Mouse (Mus musculus) heart, postnatal 0 days (tissue): ENCODE data around the gene Camk2n2. TPM values are rescaled to one million over a fixed set of nuclear protein-coding genes. Genes with fewer than 3 reads are reported as not detected.
A peak's percentile ranks its signal among the peaks of the same experiment; 100 is the strongest.
"Not testable (repeated sequence)": the region's sequence is repeated elsewhere in the genome, so short reads cannot be mapped to it uniquely, and the experiment has no call there.

Experiments
- ATAC-seq: fragments of 200-750 bp; cut with Nextera tagmentation; 2 replicates; pipeline ENCODE4 v1.8.0; 2017; ENCODE audit warnings: low read depth, moderate number of reproducible peaks, moderate library complexity; ENCODE audit not compliant: insufficient read depth
- DNase-seq: peaks from one replicate; pipeline ENCODE4 v3.0.0-alpha.2; 2016; ENCODE audit warnings: low spot score
- H3K27ac ChIP-seq: fragments of 300-500 bp; sonication (generic); 2 replicates; pipeline ENCODE4 v1.5.1; 2014; ENCODE audit warnings: low read depth, mild to moderate bottlenecking
- H3K27me3 ChIP-seq: fragments of 300-500 bp; sonication (generic); 2 replicates; pipeline ENCODE4 v1.6.1; 2014; ENCODE audit warnings: low read length, mixed read lengths; ENCODE audit not compliant: control insufficient read depth, insufficient read depth
- H3K36me3 ChIP-seq: fragments of 300-500 bp; sonication (generic); replicated peaks from 2 replicates; pipeline ENCODE4 v1.6.1; 2014; ENCODE audit warnings: low read length, mixed read lengths; ENCODE audit not compliant: control insufficient read depth, insufficient read depth
- H3K4me1 ChIP-seq: fragments of 300-500 bp; sonication (generic); 2 replicates; pipeline ENCODE4 v1.6.1; 2014; ENCODE audit warnings: antibody characterized with exemption; ENCODE audit not compliant: control insufficient read depth, insufficient read depth
- H3K4me2 ChIP-seq: fragments of 300-500 bp; sonication (generic); 2 replicates; pipeline ENCODE4 v1.6.1; 2014; ENCODE audit warnings: low read depth, mild to moderate bottlenecking, low read length, moderate library complexity
- H3K4me3 ChIP-seq: fragments of 300-500 bp; sonication (generic); 2 replicates; pipeline ENCODE4 v1.5.1; 2014; ENCODE audit warnings: low read depth, low read length
- H3K9ac ChIP-seq: fragments of 300-500 bp; sonication (generic); replicated peaks from 2 replicates; pipeline ENCODE4 v1.6.1; 2014; ENCODE audit warnings: low read depth, low read length, mixed read lengths
- H3K9me3 ChIP-seq: fragments of 300-500 bp; sonication (generic); replicated peaks from 2 replicates; pipeline ENCODE4 v1.6.1; 2016; ENCODE audit warnings: low read length; ENCODE audit not compliant: control insufficient read depth
- CTCF ChIP-seq: IDR thresholded peaks from 2 replicates; pipeline ENCODE4 v1.5.1; 2016; ENCODE audit warnings: antibody characterized with exemption, control low read depth, low read depth
- EP300 ChIP-seq: IDR thresholded peaks from 2 replicates; pipeline ENCODE4 v1.6.1; 2016; ENCODE audit warnings: antibody characterized with exemption, low read depth
- WGBS: fragments of 180-500 bp; shearing (Covaris S2); extraction: QIAGEN DNeasy Blood & Tissue Kit; methylation state at CpG from one replicate; pipeline ENCODE4 v1.1.7; 2014; 5-methylcytosine and 5-hydroxymethylcytosine counted together
- polyA plus RNA-seq: library from polyadenylated mRNA; unstranded; fragments of >200 nt; fragmentation: Nextera tagmentation; extraction: Ambion mirVana; gene quantifications from 2 replicates; pipeline ENCODE4 v1.2.1, GENCODE M21; 2015
- total RNA-seq: library from RNA; depleted of rRNA; stranded (reverse); fragments of >200 nt; gene quantifications from 2 replicates; pipeline ENCODE4 v1.2.3, GENCODE M21; 2014; ENCODE audit warnings: low replicate concordance; rRNA removed

Gene Camk2n2
- total RNA-seq (0.31 and 1.5 TPM in 2 replicates), polyA plus RNA-seq (0.34 and 0.49 TPM in 2 replicates)

DNA sequence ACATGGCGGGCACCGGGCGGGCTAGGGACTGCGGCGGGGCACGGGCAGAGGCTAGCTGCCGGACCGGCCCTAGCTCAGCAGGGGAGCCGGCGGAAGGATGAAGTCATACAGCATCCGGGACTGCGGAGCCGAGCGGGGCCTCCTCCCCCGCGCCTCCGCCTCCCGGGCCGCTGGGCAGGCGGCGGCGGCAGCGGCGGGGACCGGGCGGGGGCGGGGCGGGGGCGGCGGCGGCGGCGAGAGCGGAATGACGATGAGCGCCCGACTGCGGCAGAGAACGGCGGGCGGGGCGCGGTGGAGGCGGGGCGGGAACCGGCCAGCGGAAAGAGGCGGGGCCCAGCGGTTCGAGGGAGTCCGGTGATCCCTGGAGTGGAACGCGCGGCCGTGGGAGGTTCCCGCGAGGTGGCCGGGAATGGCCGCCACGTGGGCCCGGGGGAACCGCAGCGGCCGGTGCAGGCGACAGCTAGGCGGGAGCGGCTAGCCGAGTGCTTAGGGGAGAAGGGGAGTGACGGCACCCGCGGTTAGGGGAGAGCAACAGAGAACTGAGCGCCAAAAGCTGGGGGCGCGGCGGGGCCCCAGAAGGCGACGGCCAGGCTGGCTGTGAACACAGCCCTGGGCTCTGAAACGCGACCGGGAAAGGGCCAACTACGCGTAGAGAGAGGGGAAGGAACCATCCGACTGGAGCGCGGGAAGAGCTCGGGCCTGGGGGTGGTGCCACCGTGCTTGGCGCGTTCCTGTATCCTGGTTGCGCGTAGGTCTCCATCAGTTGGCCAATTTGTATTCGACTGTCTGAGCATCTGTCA is at the start of gene Camk2n2:
TSS of gene Camk2n2 (minus strand) at position 97 of the 800 bp plus-strand sequence.
- H3K9me3 ChIP-seq, result no peaks in the 10 kb centered on the region
- peak within 1 kb of the TSS; percentile 94 for H3K4me2 ChIP-seq
- ATAC-seq, result peak; percentile 47
- H3K27me3 ChIP-seq, result peaks cover 53% of the 10 kb centered on the region
- H3K4me1 ChIP-seq, result peaks cover 24% of the 10 kb centered on the region; the same call in 1 of the 2 replicates
- under 1% methylated on average over 83 of the region's 92 CpGs for WGBS
- peak within 1 kb of the TSS; percentile 12; the same call in 1 of the 2 replicates for H3K9ac ChIP-seq
- DNase-seq, result peak; percentile 5
- H3K27ac ChIP-seq, result peak within 1 kb of the TSS; percentile 2; the same call in 1 of the 2 replicates
- TF ChIP-seq EP300, result no peak
- TF ChIP-seq CTCF, result no peak
- no peaks in the 10 kb centered on the region for H3K36me3 ChIP-seq
- peak within 1 kb of the TSS; percentile 72 for H3K4me3 ChIP-seq

DNA sequence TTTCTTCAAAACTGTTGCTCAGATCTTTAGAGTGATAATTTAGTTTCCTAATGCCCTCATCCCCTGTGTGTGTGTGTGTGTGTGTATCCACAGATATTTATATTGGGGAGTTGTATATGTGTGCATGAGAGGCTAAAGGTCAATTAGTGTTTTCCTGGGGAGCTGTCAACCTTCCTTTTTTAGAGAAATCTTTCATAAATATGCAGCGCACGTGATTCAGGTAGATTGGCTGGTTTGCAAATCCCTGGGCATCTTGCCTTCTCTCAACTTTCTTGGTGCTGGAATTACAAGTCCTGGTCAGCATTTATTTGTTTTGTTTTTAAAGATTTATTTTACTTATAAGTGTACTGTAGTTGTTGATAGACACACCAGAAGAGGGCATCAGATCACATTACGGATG is 49.2 kb upstream of the Camk2n2 start:
- H3K36me3 ChIP-seq, result peaks cover 9% of the 10 kb centered on the region; the same call in 1 of the 2 replicates
- ATAC-seq (no peak), DNase-seq (no peak)
- no peak overlapping the region for H3K4me3 ChIP-seq
- H3K27ac ChIP-seq, result no peak overlapping the region
- H3K27me3 ChIP-seq, result no peaks in the 10 kb centered on the region
- peaks cover 16% of the 10 kb centered on the region for H3K4me1 ChIP-seq
- TF ChIP-seq CTCF, result no peak
- no peak for TF ChIP-seq EP300
- no peaks in the 10 kb centered on the region for H3K9me3 ChIP-seq
- WGBS, result 84% methylated on average over 3 of the region's 3 CpGs
- no peak overlapping the region for H3K4me2 ChIP-seq
- no peak overlapping the region for H3K9ac ChIP-seq

DNA sequence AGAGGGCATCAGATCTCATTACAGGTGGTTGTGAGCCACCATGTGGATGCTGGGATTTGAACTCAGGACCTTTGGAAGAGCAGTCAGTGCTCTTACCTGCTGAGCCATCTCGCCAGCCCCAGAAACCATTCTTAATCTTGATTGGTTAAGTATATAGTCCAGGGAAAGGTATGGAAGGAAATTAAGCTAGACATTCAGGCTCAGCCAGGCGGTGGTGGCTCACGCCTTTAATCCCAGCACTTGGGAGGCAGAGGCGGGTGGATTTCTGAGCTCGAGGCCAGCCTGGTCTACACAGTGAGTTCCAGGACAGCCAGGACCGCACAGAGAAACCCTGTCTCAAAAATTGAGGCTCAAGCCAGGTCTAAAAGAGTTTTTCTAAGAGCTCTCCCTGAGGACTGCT is 46.9 kb upstream of the Camk2n2 start, which contains the start of gene Eif4g1:
TSS of gene Eif4g1 (plus strand) at position 301 of the 400 bp plus-strand sequence.
- not testable (repeated sequence) for H3K27me3 ChIP-seq, H3K36me3 ChIP-seq, H3K9me3 ChIP-seq, H3K4me2 ChIP-seq, DNase-seq, H3K27ac ChIP-seq, ATAC-seq, H3K4me3 ChIP-seq, H3K4me1 ChIP-seq, H3K9ac ChIP-seq
- WGBS, result 86% methylated on average over 3 of the region's 6 CpGs

DNA sequence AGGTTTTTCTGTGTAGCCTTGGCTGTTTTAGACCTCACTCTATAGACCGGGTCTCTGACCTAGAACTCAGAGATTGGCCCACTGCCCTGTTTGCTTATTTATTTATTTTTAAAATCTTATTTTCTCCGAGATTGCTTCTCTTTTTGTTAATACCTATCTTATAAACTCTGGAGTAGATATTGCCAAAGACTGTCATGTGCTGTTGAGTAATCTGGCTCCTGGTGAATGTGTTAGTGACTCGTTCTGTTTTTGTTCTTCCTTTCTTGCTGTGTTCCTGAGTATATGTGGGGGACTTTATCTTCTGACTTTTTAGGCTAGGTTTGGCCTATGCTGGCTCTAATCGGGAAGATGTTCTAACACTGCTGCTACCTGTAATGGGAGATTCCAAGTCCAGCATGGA is 36.6 kb upstream of the Camk2n2 start:
- WGBS, result 84% methylated on average over 4 of the region's 4 CpGs
- no peaks in the 10 kb centered on the region for H3K9me3 ChIP-seq

DNA sequence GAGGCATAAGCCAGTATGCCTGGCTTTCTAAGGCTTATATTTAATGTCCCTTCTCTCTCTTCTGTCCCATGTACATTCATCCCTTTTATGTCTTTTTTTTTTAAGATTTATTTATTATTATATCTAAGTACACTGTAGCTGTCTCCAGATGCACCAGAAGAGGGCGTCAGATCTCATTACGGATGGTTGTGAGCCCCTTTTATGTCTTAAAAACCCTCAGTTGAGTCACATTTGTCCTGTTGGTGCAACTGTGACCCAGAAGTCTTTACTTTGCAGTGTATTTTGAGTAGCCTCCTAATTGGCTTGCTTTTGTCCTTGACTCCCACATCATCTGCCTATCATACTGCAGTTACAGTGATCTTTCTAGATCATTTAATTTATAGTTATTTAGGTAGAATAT is 32.2 kb upstream of the Camk2n2 start:
- WGBS, result 50% methylated on average over 2 of the region's 2 CpGs
- Histone ChIP-seq H3K9me3 (no peaks in the 10 kb centered on the region), H3K4me2 (no peak overlapping the region), H3K4me3 (no peak overlapping the region), H3K27ac (no peak overlapping the region), H3K4me1 (peaks cover 15% of the 10 kb centered on the region), H3K36me3 (peaks cover 40% of the 10 kb centered on the region), H3K9ac (no peak overlapping the region), H3K27me3 (no peaks in the 10 kb centered on the region)
- no peak for DNase-seq
- no peak for ATAC-seq
- TF ChIP-seq EP300 (no peak), CTCF (no peak)

More for the DNA sequence above, 36.6 kb upstream of the Camk2n2 start:
- ATAC-seq (no peak), DNase-seq (no peak)
- Histone ChIP-seq H3K36me3 (peaks cover 84% of the 10 kb centered on the region), H3K27me3 (no peaks in the 10 kb centered on the region), H3K27ac (no peak overlapping the region), H3K4me2 (no peak overlapping the region), H3K9ac (no peak overlapping the region), H3K4me3 (no peak overlapping the region), H3K4me1 (peaks cover 5% of the 10 kb centered on the region; the same call in 1 of the 2 replicates)
- TF ChIP-seq CTCF (no peak), EP300 (no peak)
